Mouse (Mus musculus) WW6 (cell line): ENCODE results near the gene Ttc28.

ENCODE experiments used
- DNase-seq: peaks from one replicate; pipeline ENCODE4 v3.0.0-alpha.2; 2013; ENCODE audit warnings: low read depth, low spot score

Ttc28 gene

GRCm38 (mm10) chr5:110888596-110888995 lies 9.0 kb downstream of the Ttc28 start:
- DNase-seq: no peak

- DNase-seq: no peak
These were observed 10.3 kb downstream of the Ttc28 start for GRCm38 (mm10) chr5:110889945-110890344.

DNA sequence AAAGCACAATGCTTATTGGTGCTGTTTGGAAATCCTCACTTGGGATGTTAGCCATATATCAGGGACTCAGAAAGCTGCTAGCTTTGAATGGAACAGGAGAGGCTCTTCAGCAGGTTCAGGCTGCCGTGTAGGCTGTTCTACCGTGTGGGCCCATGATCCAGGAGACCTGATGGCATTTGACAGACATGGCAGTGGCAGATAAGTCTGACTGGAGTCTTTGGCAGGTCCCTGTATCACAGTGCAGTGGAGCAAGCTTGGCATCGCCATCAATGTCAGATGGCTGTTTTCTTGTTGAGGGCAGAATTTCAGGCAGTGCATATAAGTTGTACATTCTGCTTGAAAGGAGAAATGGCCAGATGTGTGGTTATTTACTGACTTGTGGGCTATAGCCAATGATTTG lies 11.0 kb downstream of the Ttc28 start:
- no peak for DNase-seq

DNA sequence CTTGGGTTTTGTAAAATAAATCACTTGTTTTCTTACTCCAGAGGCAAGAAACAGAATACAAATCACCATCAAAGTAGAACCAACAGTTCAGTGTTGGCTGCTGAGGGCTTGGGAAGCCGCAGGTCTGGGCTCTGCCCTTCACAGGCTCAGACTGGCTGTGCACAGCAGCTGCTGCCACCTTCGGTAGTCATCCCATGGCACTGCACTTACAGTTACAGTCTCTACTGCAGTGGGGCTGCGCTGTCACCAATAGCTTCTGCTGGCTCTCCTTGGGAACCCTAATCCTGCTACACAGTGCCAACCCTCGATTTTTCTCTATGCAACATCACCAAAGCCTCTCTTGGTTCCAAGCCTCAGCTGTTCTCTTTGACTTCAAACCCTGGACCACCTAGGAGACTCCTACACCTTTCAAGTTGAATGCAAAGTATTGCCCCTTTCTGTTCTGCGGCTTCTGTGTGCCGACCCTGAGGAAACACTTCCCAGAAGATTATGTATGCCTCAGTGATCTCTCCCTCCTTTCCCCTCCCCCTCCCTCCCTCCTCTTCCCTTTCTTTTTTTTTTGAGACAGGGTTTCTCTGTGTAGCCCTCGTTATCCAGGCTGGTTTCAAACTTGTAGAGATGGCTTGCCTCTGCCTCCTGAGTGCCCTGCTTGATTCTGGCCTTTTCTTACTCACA lies 17.6 kb downstream of the Ttc28 start:
- no peak for DNase-seq

DNA sequence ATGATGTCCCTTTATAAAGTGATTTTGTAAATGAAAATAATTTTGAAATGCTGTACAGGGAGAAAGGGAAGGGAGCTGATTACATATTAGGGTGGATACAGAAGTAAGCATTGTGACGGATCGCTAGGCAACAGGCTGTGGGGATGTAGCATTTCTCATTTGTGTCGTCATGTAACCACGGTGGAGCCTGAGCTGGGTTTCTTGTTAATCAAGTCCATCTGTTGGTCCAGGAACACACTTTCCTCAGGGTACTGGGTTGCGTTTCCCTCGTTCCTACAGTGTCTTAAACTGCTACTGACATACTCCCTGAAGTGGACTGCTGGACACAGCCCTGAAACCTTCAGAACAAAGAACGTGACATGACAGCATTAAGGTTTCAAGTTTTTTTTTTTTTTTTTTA lies 18.6 kb downstream of the Ttc28 start:
- no peak for DNase-seq

DNA sequence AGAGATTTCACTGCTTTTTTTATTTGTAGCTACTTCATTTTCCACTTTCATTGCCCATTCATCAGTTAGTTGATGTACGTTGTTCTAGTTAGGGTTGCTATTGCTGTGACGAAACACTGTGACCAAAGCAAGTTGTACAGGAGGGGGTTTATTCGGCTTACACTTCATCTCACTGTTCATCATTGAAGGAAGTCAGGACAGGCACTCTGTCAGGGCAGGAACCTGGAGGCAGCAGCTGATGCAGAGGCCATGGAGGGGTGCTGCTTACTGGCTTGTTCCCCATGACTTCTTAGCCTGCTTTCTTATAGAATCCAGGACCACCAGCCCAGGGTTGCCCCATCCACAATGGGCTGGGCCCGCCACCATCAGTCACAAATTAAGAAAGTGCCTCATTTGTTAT lies 19.2 kb downstream of the Ttc28 start:
- DNase-seq: no peak

DNA sequence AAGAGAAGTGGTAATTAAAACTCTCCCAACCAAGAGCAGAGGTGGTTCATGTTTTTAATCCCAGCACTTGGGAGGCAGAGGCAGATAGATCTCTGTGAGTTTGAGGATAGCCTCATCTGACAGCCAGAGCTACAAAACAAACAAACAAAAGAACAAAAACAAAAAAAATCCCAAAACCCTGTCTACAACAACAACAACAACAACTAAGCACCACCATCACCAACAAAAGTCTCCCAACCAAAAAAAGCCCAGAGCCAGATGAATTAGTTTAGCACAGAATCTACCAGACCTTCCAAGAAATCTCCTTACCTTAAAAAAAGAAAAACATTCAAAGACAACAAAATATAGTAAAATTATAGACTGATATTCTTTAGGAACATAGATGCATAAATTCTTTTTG lies 20.7 kb downstream of the Ttc28 start:
- no peak for DNase-seq

- DNase-seq: no peak
These were observed 27.1 kb downstream of the Ttc28 start for GRCm38 (mm10) chr5:110906708-110907107.

GRCm38 (mm10) chr5:110908879-110909278 lies 29.3 kb downstream of the Ttc28 start:
- DNase-seq: no peak

DNA sequence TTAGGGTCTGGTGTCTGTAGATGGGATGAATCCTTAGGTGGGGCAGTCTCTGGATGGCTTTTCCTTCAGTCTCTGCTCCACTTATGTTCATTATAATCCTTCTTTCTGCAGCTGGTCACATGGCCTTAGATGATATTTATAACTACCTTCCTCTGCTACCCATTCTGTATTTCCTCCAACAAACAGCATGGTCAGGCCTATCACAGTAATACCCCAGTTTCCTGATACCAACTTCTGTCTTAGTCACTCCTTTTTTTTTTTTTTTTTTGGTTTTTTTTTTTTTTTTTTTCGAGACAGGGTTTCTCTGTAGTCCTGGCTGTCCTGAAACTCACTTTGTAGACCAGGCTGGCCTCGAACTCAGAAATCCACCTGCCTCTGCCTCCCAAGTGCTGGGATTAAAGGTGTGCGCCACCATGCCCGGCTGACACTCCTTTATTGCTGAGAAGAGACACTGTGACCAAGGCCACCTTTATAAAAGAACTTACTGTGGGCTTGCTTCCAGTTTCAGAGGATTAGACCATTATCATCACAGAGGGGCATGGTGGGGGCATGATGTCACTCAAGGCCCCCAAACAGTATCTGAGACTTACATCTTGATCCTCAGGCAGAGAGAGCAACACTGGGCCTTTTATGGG lies 30.5 kb downstream of the Ttc28 start:
- no peak for DNase-seq

DNA sequence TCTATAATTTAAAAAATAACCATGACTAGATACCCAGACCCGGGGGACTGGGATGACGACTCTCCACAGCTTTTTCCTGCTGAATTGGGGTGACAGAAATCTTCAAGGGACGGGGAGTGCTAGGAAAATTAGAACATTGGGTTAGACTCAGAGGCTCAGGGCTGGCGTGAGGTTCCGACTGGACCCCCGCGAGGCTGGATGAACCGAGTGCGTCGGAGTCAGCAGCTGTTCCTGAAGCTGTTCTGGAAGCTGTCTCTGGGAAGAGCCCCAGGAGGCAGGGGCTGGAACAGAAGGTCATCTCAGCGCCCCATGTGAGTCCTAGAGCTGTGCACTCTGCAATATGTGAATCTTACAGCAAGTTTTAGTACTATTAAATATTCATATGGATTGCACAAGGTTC lies 35.3 kb downstream of the Ttc28 start:
- no peak for DNase-seq

DNA sequence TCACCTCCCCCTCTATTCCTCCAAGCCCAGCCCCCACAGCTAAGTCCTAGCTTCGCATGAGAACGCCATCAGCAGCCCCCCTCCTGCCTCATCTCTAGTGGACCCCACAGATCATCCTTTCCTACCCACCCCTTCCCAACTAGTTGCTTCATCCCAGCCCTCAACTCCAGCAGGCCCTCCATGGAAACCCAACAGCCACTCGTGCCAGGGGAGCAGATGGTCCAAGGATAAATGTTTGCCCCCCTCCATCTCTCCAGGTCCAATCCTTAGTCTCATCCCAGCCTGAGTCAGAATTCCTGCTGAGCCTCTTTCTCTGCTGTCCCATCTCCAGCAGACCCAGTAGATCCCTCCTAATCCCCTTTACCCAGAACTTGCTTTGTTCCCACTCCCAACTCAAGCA lies 36.6 kb downstream of the Ttc28 start:
- no peak for DNase-seq

- DNase-seq: no peak
These were observed 39.9 kb downstream of the Ttc28 start for GRCm38 (mm10) chr5:110919541-110919940.

DNA sequence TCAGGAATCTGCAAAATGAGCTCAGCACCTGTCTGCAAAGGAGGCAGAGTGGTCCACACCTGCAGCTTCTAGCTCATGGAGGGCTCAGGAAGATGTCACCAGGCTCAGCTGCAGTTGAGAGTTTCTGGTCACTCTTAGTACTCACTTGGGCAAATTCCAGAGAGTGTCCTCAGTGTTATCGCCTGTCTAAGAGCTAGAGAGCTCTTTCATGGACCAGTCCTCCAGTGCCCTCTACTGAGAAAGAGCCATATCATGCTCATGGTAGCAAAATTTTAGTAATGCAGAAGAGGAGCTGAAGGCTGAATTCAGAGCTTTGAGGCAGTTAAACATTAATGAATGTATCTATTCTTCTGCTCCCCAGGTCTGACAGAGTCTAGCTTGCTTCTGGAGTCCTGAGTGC lies 43.7 kb downstream of the Ttc28 start:
- DNase-seq: no peak

- DNase-seq: no peak
These were observed 45.0 kb downstream of the Ttc28 start for GRCm38 (mm10) chr5:110924636-110925035.

GRCm38 (mm10) chr5:110925804-110926203 lies 46.2 kb downstream of the Ttc28 start:
- DNase-seq: no peak

GRCm38 (mm10) chr5:110928289-110928688 lies 48.7 kb downstream of the Ttc28 start:
- DNase-seq: no peak

DNA sequence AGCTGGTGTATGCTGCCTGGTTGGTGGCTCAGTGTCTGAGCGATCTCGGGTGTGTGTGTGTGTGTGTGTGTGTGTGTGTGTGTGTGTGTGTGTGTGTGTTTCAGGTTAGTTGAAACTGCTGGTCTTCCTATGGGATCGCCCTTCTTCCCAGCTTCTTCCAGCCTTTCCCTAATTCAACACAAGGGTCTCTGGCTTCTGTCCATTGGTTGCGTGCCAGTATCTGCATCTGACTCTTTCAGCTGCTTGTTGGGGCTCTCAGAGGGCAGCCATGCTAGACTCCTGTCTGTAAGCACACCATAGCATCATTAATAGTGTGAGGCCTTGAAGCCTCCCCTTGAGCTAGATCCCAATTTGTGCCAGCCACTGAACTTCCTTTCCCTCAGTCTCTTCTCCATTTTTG lies 49.7 kb downstream of the Ttc28 start:
- DNase-seq: no peak

GRCm38 (mm10) chr5:110936606-110937005 lies 57.0 kb downstream of the Ttc28 start:
- no peak for DNase-seq

GRCm38 (mm10) chr5:110944326-110944725 lies 64.7 kb downstream of the Ttc28 start:
- DNase-seq: no peak

- DNase-seq: no peak
These were observed 69.1 kb downstream of the Ttc28 start for GRCm38 (mm10) chr5:110948476-110949399.

DNA sequence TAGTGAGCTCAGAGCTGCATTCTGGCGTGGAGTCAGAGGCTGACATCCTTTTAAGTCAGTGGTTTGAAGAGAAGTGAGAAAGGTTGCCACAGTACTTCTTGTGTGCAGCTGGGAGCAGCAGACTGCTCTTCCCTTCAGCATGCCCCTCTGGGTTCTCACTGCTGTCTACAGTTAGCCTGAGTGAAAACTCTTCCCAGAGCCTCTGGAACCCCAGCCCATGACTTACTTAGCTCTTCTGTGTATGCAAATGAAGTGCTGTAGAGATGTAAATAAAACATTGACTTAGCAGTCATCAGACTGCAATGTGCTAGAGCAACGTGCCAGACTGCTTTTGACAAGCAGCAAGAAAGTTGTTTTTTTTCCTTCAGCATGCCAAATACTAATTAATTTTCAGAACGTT lies 70.2 kb downstream of the Ttc28 start:
- no peak for DNase-seq

DNA sequence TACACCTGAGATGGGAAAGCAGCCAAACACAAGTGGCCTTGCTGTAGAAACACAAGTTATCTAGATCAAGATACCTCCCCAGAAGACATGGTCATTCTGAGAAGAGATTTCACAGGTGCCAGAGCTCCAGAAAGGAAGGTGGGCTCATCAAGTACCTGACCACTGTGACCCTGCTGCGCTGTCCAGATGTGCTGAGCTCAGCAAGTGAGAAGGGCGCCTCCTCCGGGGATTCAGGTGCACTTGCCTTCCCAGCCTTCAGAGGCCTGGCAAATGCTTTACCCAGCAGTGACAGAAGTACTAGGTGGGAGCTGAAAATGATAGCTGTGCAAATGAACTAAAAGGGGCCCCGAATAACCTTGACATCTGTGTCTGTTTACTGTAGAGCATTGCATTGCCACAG lies 78.6 kb downstream of the Ttc28 start:
- DNase-seq: no peak
